Mouse (Mus musculus): ENCODE results near the gene Thsd7a. TPM values are rescaled to one million over a fixed set of nuclear protein-coding genes. Genes with fewer than 3 reads are reported as not detected.

Thsd7a gene
- polyA plus RNA-seq, 1 experiment from 2014 or later: 5.1 TPM

DNA sequence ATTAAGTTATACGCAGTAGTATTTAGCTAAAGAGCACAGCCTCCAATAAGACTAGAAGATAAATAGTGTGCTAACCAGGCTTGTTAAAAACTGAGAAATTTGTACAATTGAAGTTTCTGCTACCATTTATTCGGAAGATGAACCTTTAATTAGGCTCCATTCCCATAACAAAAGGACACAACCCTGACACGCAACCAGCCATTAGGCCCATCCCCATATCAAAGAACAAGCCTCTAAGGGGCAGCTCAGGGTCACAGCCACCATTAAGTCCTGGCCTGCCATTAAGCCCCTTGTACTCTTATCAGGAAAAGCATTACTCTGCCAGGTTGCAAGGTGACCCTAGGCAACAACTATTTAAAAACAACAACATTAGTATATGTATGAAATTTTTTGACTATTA is 198.0 kb downstream of the Thsd7a start:
- ATAC-seq (ENCODE audit: low FRiP score, low TSS enrichment): no peak
- Histone ChIP-seq H3K27me3 (ENCODE audit: control insufficient read depth, insufficient read depth, low read length) (no peaks in the 10 kb centered on the region), H3K4me2 (replicated peaks; ENCODE audit: low read depth, low read length) (no peak overlapping the region), H3K9me3 (ENCODE audit: control insufficient read depth, low read length) (no peaks in the 10 kb centered on the region), H3K4me1 (ENCODE audit: control insufficient read depth, insufficient read depth, low read length) (no peaks in the 10 kb centered on the region), H3K27ac (ENCODE audit: low read depth, low read length) (no peak overlapping the region), H3K4me3 (ENCODE audit: low read length) (no peak overlapping the region), H3K36me3 (ENCODE audit: control insufficient read depth, insufficient read depth, low read length) (no peaks in the 10 kb centered on the region), H3K9ac (ENCODE audit: low read depth, low read length) (no peak overlapping the region)
- 69% methylated on average over 3 of the region's 3 CpGs for WGBS

DNA sequence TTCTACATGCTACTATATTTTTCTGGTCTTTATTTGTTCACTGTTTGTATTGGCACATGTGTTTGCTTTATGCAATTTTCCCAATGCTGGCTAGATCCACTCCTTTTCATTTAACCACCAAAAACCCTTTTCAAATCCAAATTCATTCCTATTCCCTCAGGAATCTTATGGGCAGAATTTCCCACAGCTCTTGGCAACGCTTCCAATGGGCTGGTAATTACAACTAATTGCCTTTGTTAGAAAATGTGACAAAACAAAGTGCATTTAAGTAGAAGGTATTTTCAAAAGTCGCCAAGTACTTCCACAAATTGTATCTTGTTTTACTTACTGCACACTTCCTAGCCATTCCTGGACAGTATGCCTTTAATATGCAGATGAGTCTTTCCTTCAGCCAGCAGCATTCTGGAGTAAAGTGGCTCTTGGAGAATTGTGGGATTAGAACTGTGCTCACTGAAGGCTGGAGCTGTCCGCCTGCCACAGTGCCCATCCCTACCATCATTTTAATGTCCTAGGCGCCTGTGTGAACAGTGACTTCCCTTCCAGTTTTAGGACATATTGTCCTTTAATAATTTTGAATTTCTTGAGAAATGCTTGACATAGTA is 199.1 kb downstream of the Thsd7a start:
- H3K36me3 ChIP-seq (ENCODE audit: control insufficient read depth, insufficient read depth, low read length): no peaks in the 10 kb centered on the region
- no peaks in the 10 kb centered on the region for H3K4me1 ChIP-seq (ENCODE audit: control insufficient read depth, insufficient read depth, low read length)
- WGBS: 62% methylated on average over 4 of the region's 4 CpGs
- no peak overlapping the region for H3K9ac ChIP-seq (ENCODE audit: low read depth, low read length)
- H3K27me3 ChIP-seq (ENCODE audit: control insufficient read depth, insufficient read depth, low read length): no peaks in the 10 kb centered on the region
- H3K27ac ChIP-seq (ENCODE audit: low read depth, low read length): no peak overlapping the region
- H3K4me3 ChIP-seq (ENCODE audit: low read length): no peak overlapping the region
- no peak for ATAC-seq (ENCODE audit: low FRiP score, low TSS enrichment)
- H3K4me2 ChIP-seq (replicated peaks; ENCODE audit: low read depth, low read length): no peak overlapping the region
- H3K9me3 ChIP-seq (ENCODE audit: control insufficient read depth, low read length): no peaks in the 10 kb centered on the region

DNA sequence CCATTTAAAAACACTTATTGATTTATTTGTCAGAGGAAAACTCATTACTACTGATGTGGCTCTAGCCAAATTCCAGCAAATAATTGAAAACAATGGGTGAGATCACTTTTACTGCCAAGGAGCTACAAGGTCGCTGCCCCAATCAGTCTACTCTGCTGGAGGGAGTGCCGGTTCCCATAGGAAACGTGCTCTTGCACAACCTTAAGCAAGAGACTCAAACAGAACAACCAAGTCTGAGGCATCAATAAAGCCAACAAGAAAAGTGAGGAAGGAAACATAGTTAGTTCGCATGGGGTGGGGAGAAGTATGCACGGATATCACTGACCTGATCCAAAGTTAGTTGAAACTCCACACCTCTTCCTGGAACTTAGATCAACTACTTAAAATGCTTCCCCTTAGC is 205.1 kb downstream of the Thsd7a start:
- no peaks in the 10 kb centered on the region for H3K4me1 ChIP-seq (ENCODE audit: control insufficient read depth, insufficient read depth, low read length)
- no peak overlapping the region for H3K4me3 ChIP-seq (ENCODE audit: low read length)
- H3K9me3 ChIP-seq (ENCODE audit: control insufficient read depth, low read length): no peaks in the 10 kb centered on the region
- H3K27me3 ChIP-seq (ENCODE audit: control insufficient read depth, insufficient read depth, low read length): no peaks in the 10 kb centered on the region
- H3K9ac ChIP-seq (ENCODE audit: low read depth, low read length): no peak overlapping the region
- H3K27ac ChIP-seq (ENCODE audit: low read depth, low read length): no peak overlapping the region
- no peaks in the 10 kb centered on the region for H3K36me3 ChIP-seq (ENCODE audit: control insufficient read depth, insufficient read depth, low read length)
- 39% methylated on average over 5 of the region's 5 CpGs for WGBS
- ATAC-seq (ENCODE audit: low FRiP score, low TSS enrichment): no peak
- no peak overlapping the region for H3K4me2 ChIP-seq (replicated peaks; ENCODE audit: low read depth, low read length)

DNA sequence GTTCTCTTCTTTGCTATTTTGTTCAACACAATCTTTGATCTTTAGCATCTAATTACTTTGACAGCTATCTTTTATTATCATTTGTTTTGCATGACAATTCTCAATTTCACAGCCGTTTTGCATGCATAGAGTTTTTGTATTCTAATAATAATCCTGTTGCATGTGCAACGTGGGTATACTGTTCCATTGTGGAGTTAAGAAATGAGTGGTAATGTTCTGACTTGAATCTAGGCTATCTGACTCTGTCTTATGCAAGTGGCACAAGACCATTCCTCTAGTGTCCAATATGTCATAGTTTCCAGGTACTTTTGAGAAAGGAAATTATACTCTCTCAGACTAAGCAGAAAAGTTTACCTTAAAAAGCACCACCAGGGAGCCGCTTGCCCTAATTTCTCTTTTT is 206.7 kb downstream of the Thsd7a start:
- Histone ChIP-seq H3K36me3 (ENCODE audit: control insufficient read depth, insufficient read depth, low read length) (no peaks in the 10 kb centered on the region), H3K4me2 (replicated peaks; ENCODE audit: low read depth, low read length) (no peak overlapping the region), H3K4me1 (ENCODE audit: control insufficient read depth, insufficient read depth, low read length) (no peaks in the 10 kb centered on the region), H3K9me3 (ENCODE audit: control insufficient read depth, low read length) (no peaks in the 10 kb centered on the region), H3K9ac (ENCODE audit: low read depth, low read length) (no peak overlapping the region), H3K27ac (ENCODE audit: low read depth, low read length) (no peak overlapping the region), H3K4me3 (ENCODE audit: low read length) (no peak overlapping the region), H3K27me3 (ENCODE audit: control insufficient read depth, insufficient read depth, low read length) (no peaks in the 10 kb centered on the region)
- no peak for ATAC-seq (ENCODE audit: low FRiP score, low TSS enrichment)
- WGBS: 79% methylated on average over 3 of the region's 3 CpGs

DNA sequence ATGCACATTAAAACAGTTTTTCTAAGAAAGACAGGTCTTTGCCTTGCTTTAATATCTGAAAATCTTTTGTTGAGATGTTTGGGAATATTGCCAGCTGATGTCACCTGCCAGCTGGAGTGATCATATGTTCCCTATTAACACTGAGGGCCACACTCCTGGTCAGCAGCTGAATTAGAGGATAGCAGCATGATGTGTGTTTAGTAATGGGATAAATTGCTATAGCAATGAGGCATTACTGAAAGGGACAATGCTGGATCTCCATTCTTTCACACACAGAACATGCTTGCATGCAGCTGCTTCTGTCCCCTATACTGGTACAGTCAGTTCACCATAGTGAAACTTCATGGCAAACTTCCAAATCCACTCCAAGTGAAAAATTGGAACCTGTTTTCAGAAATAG is 230.1 kb downstream of the Thsd7a start:
- ATAC-seq (ENCODE audit: low FRiP score, low TSS enrichment): no peak

DNA sequence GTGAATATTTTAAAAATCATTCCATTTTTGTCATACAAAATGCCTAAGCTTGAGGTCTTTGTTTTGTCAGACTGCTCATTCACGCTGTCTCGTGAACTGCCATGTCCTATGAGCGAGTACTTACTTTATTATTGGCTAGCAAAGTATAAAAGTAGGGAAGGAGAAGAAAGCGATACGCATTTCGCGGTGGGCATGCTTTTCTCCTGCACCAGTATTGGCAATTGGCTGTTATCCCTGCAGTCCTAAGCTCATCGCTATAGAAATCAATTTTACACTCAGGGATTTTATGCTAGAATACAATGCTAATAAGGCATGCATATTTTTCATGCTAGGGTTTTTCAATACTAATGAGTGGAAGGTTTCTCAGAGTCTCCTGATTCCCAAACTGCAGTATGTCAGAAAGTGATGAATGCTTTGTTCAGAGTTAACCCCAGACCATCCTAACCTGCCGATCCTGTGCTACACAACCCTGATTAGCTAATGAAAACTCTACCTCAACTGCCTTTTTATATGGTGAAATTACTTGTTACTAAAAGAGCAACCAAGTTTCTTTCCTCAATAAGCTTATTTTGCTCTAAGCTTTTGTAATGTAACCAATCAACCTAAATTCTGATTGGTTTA is 230.8 kb downstream of the Thsd7a start:
- no peaks in the 10 kb centered on the region for H3K4me1 ChIP-seq (ENCODE audit: control insufficient read depth, insufficient read depth, low read length)
- H3K36me3 ChIP-seq (ENCODE audit: control insufficient read depth, insufficient read depth, low read length): no peaks in the 10 kb centered on the region
- no peak for ATAC-seq (ENCODE audit: low FRiP score, low TSS enrichment)
- no peak overlapping the region for H3K4me2 ChIP-seq (replicated peaks; ENCODE audit: low read depth, low read length)
- no peak overlapping the region for H3K9ac ChIP-seq (ENCODE audit: low read depth, low read length)
- no peaks in the 10 kb centered on the region for H3K9me3 ChIP-seq (ENCODE audit: control insufficient read depth, low read length)
- no peak overlapping the region for H3K27ac ChIP-seq (ENCODE audit: low read depth, low read length)
- WGBS: 91% methylated on average over 9 of the region's 9 CpGs
- H3K27me3 ChIP-seq (ENCODE audit: control insufficient read depth, insufficient read depth, low read length): no peaks in the 10 kb centered on the region
- no peak overlapping the region for H3K4me3 ChIP-seq (ENCODE audit: low read length)

More for the DNA sequence above, 230.1 kb downstream of the Thsd7a start:
- Histone ChIP-seq H3K9me3 (ENCODE audit: control insufficient read depth, low read length) (no peaks in the 10 kb centered on the region), H3K27me3 (ENCODE audit: control insufficient read depth, insufficient read depth, low read length) (no peaks in the 10 kb centered on the region), H3K9ac (ENCODE audit: low read depth, low read length) (no peak overlapping the region), H3K27ac (ENCODE audit: low read depth, low read length) (no peak overlapping the region), H3K4me3 (ENCODE audit: low read length) (no peak overlapping the region), H3K4me2 (replicated peaks; ENCODE audit: low read depth, low read length) (no peak overlapping the region), H3K4me1 (ENCODE audit: control insufficient read depth, insufficient read depth, low read length) (no peaks in the 10 kb centered on the region), H3K36me3 (ENCODE audit: control insufficient read depth, insufficient read depth, low read length) (no peaks in the 10 kb centered on the region)

DNA sequence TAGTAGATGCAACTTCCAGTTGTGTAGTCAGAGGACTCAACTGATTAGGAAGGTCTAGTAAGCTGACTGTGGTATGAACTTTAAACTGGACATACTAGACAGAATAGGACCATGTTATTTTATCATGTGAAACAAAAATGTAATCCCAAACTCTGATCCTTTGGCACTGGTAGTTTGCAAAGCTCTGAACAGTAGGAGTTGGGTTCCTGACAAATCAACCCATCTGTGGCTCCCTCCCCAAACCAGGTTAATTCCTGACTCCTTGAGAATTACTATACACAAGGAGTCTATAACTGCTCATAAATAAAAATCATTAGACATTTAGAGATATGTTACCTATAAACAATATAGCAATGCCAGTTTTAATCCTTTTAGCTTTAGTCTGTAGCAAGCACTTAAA is 231.5 kb downstream of the Thsd7a start:
- Histone ChIP-seq H3K9ac (ENCODE audit: low read depth, low read length) (no peak overlapping the region), H3K27ac (ENCODE audit: low read depth, low read length) (no peak overlapping the region), H3K4me2 (replicated peaks; ENCODE audit: low read depth, low read length) (no peak overlapping the region), H3K36me3 (ENCODE audit: control insufficient read depth, insufficient read depth, low read length) (no peaks in the 10 kb centered on the region), H3K4me3 (ENCODE audit: low read length) (no peak overlapping the region), H3K9me3 (ENCODE audit: control insufficient read depth, low read length) (no peaks in the 10 kb centered on the region), H3K27me3 (ENCODE audit: control insufficient read depth, insufficient read depth, low read length) (no peaks in the 10 kb centered on the region), H3K4me1 (ENCODE audit: control insufficient read depth, insufficient read depth, low read length) (no peaks in the 10 kb centered on the region)
- no peak for ATAC-seq (ENCODE audit: low FRiP score, low TSS enrichment)

DNA sequence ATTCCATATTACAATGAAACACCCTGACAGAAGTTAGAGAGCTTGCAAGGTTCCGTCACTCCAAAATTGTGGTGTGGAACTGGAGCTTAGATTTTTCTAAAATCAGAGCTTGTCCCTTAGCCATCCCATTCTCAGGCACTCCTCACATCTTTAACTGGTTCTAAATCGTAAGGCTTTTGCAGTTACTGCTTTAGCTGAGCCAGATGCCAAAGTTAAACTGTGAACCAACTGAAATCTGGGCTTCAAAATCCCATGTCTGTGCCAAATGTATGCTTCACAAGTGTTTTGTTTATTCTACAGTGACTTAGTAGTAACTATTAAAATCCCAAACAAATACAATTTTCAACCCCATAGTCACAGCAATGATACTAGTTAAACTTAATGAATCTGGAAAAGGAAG is 242.3 kb downstream of the Thsd7a start:
- Histone ChIP-seq H3K36me3 (ENCODE audit: control insufficient read depth, insufficient read depth, low read length) (no peaks in the 10 kb centered on the region), H3K27ac (ENCODE audit: low read depth, low read length) (no peak overlapping the region), H3K27me3 (ENCODE audit: control insufficient read depth, insufficient read depth, low read length) (no peaks in the 10 kb centered on the region), H3K4me1 (ENCODE audit: control insufficient read depth, insufficient read depth, low read length) (no peaks in the 10 kb centered on the region), H3K4me3 (ENCODE audit: low read length) (no peak overlapping the region), H3K4me2 (replicated peaks; ENCODE audit: low read depth, low read length) (no peak overlapping the region), H3K9ac (ENCODE audit: low read depth, low read length) (no peak overlapping the region), H3K9me3 (ENCODE audit: control insufficient read depth, low read length) (no peaks in the 10 kb centered on the region)
- 89% methylated on average over 2 of the region's 2 CpGs for WGBS
- no peak for ATAC-seq (ENCODE audit: low FRiP score, low TSS enrichment)

DNA sequence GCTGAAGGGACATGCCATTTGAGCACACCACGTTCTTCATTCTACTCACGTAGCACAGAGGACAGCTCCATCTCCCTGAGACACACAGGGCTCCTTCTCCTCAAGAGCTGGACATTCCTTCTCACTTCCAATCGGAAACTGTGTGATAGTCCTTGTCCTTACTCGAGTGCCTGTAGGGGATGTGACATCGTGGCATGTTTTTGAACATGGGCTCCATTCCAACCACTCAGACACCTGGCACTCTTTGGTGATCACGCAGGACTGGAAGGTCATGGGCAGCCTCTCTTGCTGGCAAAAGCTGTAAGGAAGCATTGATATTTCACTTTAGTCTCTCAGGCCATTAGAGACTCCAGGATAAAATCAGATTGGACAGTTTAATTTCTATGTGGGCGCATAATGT is 245.3 kb downstream of the Thsd7a start:
- ATAC-seq (ENCODE audit: low FRiP score, low TSS enrichment): no peak
- H3K4me1 ChIP-seq (ENCODE audit: control insufficient read depth, insufficient read depth, low read length): no peaks in the 10 kb centered on the region
- H3K9me3 ChIP-seq (ENCODE audit: control insufficient read depth, low read length): no peaks in the 10 kb centered on the region
- no peaks in the 10 kb centered on the region for H3K27me3 ChIP-seq (ENCODE audit: control insufficient read depth, insufficient read depth, low read length)
- no peaks in the 10 kb centered on the region for H3K36me3 ChIP-seq (ENCODE audit: control insufficient read depth, insufficient read depth, low read length)
- no peak overlapping the region for H3K27ac ChIP-seq (ENCODE audit: low read depth, low read length)
- H3K4me3 ChIP-seq (ENCODE audit: low read length): no peak overlapping the region
- no peak overlapping the region for H3K4me2 ChIP-seq (replicated peaks; ENCODE audit: low read depth, low read length)
- 94% methylated on average over 7 of the region's 7 CpGs for WGBS
- H3K9ac ChIP-seq (ENCODE audit: low read depth, low read length): no peak overlapping the region
